Mouse (Mus musculus): Measurements from ENCODE around the gene Il27ra.

Il27ra gene

DNA sequence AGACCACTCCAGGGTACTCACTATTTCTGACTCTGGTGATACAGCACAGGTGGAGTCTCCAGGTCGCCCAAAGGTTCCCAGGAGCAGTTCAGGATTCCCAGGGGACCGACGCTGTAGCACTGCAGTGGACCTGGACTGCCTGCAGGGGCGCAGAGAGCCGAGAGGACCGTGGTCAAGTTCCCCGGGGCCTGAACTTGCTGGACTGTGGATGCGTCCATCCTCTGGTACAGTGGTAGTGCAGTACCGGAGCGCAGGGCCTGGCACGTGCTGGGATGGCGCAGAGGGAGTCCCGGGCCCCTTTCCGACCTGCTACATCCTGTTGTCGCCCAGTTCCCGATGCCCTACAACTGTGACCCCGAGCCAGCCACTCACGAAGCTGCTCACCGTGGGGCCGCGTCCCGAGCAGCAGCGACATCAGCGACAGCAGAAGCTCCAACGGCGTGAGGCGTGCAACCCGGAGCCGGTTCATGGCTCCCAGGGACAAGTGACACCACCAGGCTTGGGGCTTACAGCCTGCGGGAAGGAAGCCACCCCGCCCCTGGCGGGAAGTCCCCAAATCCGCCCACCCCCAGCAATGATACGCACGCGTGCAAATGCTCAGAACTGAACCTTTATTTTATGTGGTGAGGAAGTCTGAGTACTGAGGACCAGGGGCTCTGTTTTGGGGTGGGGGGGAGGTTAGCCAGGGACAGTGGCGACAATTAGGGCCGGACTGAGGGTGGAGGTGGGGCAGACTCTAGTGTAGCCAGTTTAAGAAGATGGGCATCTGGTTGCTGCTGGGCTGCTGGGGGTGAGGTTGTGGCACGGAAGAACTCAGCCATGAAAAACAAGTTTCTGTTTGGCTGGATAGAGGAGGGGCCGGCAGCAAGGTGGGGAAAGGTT is at the start of gene Il27ra:
TSS of gene Il27ra (minus strand) at position 524 of the 882 bp plus-strand sequence.
- DNase-seq: peak; percentile 75 to 78

DNA sequence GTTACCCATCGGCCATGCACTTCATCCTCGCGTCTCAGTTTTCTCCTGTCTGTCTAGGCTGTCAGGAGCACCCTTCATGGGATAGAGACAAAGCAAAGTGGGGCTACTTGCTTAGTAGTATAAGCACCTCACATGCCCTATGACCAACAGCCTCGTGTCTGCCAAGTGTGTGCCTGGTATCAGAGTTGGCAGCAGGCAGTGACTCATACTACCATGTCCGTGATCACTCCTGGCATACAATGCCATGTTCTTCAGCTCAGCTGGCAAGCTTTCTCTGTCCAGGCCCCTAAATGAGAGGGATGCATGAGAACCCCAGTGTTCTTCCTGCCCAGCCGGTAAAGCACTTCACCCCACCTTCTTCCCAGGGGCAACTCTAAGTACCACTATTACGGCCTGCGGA is 48.2 kb upstream of the Il27ra start:
- no peak for DNase-seq

GRCm38 (mm10) chr8:84089277-84089676 is 46.9 kb upstream of the Il27ra start:
- no peak for DNase-seq

DNA sequence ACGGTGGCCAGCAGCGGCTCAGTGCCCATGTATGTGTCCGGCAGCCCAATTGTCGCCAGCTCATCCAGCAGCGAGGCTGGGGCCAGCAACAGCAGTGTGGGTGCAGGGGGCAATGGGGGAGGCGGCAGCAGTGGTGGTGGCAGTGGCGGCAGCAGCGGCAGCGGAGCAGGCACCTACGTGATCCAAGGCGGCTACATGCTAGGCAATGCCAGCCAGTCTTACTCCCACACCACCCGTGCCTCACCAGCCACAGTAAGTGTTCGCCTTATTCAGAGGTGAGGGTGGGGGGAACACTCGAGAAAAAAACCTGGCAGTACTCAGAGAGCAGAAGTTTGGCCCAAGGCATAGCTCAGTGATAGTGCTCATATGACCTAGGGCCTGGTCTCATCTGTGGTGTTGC is 45.4 kb upstream of the Il27ra start:
- no peak for DNase-seq

DNA sequence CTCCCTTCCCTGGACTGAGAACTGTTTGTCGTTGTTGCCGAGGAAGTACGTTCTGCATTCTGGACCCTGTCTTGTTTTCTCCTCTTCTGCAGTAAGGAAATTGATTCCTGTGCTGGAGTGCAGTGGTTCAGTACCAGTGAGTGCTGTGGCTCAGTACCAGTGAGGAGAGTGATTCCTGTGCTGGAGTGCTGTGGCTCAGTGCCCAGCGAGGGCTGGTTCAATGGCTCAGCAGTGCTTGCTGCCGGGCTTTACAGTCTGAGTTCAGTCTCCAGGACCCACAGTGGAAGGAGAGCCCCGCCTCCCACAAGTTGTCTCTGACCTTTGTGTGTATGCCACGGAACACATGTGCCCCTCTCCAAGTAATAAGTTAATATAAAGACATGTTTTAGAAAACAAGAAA is 44.8 kb upstream of the Il27ra start:
- DNase-seq: no peak

DNA sequence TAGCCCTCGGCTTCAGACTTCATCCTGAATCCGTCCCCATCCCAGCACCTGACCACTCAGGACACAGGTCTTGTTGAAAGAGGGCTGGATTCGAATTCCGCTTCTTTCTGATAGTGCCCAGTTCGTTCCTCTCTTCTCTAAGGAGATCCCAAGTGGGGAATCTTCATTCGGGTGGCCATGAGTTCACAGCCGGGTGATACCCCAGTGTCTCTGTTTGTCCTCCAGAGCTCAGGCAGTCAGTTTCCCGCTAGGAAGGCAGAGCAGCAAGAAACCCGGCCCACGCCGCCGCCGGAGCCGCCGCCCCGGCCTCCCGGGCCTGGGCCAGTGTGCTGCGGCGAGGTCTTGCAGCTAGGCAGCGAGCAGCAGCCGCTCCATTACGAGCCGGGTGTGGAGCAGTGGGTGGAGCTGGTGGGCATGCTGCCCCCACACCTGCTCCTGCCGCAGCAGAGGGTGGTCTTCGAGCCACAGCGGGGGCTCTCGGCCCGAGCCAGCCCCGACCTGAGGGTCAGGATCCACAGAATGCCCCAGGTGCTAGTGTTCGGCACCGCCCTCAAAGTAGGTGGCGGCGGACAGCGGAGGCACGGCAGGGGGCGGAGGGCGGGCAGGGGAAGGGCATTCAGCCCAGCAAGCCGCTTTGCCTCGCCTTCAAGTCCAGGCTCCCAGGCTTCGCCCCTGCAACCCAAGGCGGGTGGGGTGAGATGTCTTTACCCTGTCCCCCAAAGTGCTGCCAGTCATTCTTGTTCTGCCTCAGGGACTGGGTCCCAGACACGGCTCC is 42.1 kb upstream of the Il27ra start:
- DNase-seq: no peak

- no peak for DNase-seq
These were observed 41.4 kb upstream of the Il27ra start for GRCm38 (mm10) chr8:84083829-84084241.

DNA sequence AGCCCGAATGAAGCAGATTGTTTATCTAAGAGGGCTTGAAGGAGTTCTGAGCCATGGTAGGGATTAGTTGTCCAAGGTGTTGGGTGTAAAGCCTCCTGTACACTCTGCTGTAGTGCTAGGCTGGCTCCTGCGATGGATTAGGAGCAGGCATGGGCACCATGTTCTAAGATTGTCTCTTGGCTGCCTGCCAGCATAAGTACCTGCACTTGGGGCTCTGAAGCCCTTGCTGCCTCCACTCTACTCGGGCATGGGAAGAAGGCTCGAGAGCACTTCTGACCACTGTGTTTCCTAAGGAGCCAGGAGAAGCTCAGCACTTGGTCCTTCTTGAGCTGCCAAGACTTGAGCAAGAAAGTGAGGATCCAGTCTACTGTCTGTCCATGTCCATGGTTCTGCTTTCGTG is 36.8 kb upstream of the Il27ra start:
- no peak for DNase-seq

- DNase-seq: no peak
These were observed 34.5 kb upstream of the Il27ra start for GRCm38 (mm10) chr8:84076849-84077248.

DNA sequence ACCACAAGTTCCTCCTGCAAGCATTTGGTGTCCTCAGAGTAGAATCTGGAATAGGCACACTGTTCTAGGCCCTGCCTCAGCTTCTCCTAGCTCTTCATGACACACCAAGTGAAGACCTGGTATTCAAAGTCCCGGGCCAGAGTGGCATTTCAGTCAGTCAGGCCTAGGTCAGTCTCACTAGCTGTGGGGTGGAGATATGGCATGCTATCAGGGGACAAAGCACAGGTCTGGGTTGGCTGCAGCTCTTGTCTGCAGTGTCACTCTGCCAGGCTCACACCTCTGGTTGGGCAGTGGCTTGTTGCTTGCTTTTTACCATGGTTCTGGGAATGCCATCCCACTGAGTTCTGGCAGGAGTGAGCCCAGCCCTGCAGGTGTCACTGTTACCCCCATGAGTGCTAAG is 34.0 kb upstream of the Il27ra start:
- DNase-seq: no peak

DNA sequence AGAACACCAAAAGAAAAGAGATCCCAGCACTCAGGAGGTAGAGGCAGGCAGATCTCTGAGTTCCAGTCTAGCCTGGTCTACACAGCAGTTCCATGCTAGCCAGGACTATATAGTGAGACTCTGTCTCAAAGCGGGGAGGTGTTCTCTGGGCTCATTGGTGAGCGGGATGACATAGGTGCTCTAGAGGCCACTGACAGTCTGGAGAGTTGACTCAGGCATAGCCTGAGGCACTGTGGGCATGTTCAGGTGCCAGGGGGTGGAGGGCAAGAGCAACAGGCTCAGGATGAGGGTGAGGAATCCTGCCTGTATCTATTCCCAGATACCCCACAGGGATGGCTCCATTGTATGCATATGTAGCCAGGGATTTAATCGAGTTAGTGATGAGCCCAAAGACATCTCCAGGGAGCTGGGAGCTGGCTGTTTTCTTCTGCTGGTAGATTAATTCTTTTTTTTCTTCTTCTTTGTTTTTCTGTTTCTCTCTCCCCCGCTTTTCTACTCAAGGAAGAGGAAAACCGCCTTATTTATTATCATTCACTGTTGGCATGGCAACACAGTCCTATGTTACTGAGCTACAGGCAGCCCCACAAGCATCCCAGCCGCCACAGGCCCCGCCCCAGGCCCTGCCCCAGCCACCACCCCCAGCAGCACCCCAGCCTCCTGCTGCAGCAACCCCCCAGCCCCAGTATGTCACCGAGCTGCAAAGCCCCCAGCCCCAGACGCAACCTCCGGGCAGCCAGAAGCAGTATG is 31.0 kb upstream of the Il27ra start:
- DNase-seq: no peak

GRCm38 (mm10) chr8:84072321-84072720 is 29.9 kb upstream of the Il27ra start:
- no peak for DNase-seq

GRCm38 (mm10) chr8:84071921-84072320 is 29.5 kb upstream of the Il27ra start:
- no peak for DNase-seq

GRCm38 (mm10) chr8:84070667-84071066 is 28.3 kb upstream of the Il27ra start:
- DNase-seq: no peak

DNA sequence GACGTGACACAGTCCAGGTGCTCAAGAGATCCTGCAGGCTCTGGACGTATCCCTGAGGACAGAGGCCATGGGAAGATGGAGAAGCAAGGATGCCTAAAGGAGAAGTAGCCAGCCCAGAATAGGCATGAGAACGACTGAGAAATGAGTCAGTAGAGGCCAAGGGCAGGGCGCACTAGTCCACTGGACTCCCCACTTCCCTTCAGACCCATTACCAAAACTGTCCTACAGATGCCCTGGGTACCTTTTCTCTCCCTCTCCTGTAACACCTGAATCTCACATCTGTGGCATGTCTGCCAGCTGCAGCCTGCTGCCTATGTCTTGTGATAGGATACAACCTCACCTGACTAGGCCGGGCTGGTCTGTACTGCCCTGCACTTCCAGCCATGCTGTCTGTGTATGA is 27.9 kb upstream of the Il27ra start:
- no peak for DNase-seq

DNA sequence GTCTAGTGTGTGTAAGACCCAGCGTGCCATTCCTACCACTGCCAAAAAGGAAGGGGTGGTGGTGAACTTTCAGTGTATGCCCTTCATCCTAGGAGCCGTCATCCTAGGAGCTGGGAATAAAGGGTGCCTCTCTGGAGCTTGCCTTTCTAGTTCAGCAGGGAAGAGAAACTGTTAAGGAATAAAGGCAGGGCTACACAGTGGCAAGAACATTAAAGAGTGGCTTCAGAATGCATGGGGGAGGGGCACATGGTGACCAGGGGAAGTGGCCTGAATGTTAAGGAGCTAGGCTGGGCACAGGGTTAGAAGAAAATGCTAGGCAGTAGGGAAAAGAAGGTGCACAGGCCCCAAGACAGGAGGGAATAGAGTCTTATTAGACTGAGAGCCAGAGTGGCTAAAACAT is 27.4 kb upstream of the Il27ra start:
- DNase-seq: no peak

DNA sequence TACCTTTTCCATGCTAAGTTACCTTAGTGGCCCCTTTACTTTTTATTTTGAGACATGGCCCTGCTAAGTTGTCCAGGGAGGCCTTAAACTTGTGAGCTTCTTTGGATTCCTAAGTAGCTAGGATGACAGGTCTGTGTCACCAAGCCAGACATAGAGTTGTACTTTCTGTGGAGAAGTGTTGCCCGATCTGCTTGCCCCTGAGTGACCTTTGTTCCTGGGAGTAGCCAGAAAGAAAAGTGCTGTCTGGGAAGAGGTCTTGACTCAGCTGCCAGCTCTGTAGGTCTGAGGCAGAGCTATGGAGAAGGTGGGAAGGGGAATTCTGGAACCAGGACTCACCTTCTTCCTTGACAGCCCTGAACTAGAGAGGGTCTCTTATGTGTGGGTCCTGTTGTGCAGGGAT is 26.8 kb upstream of the Il27ra start:
- no peak for DNase-seq

- DNase-seq: no peak
These were observed 26.1 kb upstream of the Il27ra start for GRCm38 (mm10) chr8:84068316-84069035.

DNA sequence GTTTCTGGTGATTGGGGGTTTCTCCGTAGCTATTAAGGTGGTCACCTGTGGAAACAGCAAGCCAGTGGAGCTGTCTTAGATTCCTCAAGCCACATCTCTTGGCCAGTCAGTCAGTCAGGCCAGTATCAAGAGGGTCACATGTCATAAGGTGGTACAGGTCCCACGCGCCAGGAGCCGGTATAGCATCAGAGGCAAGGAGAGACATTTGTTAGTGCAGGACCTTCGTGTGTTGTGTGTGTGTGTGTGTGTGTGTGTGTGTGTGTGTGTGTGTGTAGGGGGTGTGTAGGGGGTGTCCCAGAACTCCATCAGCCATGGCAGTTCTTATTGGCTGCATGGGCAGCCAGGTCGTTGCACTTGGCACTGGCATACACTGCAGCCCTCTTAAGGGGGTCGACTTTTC is 25.5 kb upstream of the Il27ra start:
- no peak for DNase-seq

DNA sequence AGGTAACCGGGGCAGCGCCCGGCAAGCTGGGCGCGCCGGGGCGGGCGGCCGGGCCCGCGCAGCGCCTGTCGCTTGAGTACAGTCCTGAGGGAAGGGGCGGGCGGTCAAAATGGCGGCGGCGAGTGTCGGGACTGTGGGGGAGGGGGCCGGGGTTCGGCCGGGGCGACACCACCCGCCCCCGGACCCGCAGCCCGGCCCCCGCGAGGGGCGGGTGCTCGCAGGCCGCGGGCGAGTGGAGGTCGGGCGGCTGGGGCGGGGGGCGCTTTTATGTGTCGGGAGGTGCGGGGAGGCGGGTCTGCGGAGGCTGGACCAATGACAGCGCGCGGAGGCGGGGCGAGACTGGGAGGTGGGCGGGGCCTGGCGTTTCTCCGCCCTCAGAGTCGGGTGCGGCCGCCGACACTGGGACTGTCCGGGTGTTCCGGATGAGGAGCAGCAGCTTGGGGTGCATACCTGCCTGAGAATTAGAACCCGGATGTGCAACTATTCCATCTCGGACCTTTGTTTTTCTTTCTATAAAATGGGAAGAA is 24.7 kb upstream of the Il27ra start:
- peak; percentile 98 to 99 for DNase-seq

- DNase-seq: peak; percentile 98 to 99
These were observed 24.0 kb upstream of the Il27ra start, which contains the start of gene Rfx1 for GRCm38 (mm10) chr8:84066291-84066930. Gene Rfx1 (plus strand): TSS chr8:84066834.
